Mouse (Mus musculus): Measurements from ENCODE around the gene Tex21. TPM values are rescaled to one million over a fixed set of nuclear protein-coding genes. Genes with fewer than 3 reads are reported as not detected.

Tex21 gene
- polyA plus RNA-seq (2014; fragmentation: Nextera tagmentation; extraction: Ambion mirVana), result 0.20 TPM in 1 of 2 replicates, not detected in the other

- no peaks in the 10 kb centered on the region for H3K36me3 ChIP-seq (ENCODE audit: control insufficient read depth, insufficient read depth, low read length)
- H3K4me1 ChIP-seq (ENCODE audit: control insufficient read depth, insufficient read depth, low read length), result no peaks in the 10 kb centered on the region
- no peak within 1 kb of the TSS for H3K4me3 ChIP-seq (ENCODE audit: low read depth, low read length)
- no peak for ATAC-seq (ENCODE audit: low read depth)
- H3K27me3 ChIP-seq (ENCODE audit: control insufficient read depth, insufficient read depth, low read length), result no peaks in the 10 kb centered on the region
- no peak within 1 kb of the TSS for H3K9ac ChIP-seq (replicated peaks; ENCODE audit: low read depth, low read length)
- no peak within 1 kb of the TSS for H3K27ac ChIP-seq (ENCODE audit: low read depth, low read length)
- H3K9me3 ChIP-seq (ENCODE audit: control insufficient read depth, low read length), result no peaks in the 10 kb centered on the region
- H3K4me2 ChIP-seq (ENCODE audit: low read depth, low read length), result no peak within 1 kb of the TSS
- 82% methylated on average over 6 of the region's 6 CpGs for WGBS
Observed at GRCm38 (mm10) chr12:76246646-76247045, at the start of gene Tex21. TSS of gene Tex21 (minus strand) at chr12:76246746.

DNA sequence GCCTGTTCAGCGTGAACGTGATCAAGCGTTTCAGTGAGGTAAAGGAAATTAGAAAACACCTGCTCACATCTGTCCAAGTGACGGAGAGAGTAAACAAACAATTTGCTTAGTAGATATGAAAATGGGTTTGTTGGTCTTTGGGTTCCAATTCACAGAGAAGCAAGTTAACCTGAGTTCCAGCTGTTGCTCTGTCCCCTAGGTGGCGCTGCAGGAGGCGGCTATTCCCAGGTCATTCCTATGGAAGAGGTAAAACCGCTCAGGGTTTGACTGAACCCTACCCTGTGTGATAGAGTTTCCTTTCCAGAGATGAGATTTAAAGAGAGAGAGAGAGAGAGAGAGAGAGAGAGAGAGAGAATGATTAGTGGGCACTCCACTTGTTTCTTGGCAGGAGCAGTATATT, 46.6 kb upstream of the Tex21 start:
- WGBS, result 68% methylated on average over 7 of the region's 7 CpGs
- Histone ChIP-seq H3K4me1 (ENCODE audit: control insufficient read depth, insufficient read depth, low read length) (no peaks in the 10 kb centered on the region), H3K4me3 (ENCODE audit: low read depth, low read length) (no peak overlapping the region), H3K4me2 (ENCODE audit: low read depth, low read length) (no peak overlapping the region), H3K9me3 (ENCODE audit: control insufficient read depth, low read length) (no peaks in the 10 kb centered on the region), H3K36me3 (ENCODE audit: control insufficient read depth, insufficient read depth, low read length) (peaks cover 12% of the 10 kb centered on the region; the same call in 1 of the 2 replicates), H3K9ac (replicated peaks; ENCODE audit: low read depth, low read length) (no peak overlapping the region), H3K27me3 (ENCODE audit: control insufficient read depth, insufficient read depth, low read length) (no peaks in the 10 kb centered on the region), H3K27ac (ENCODE audit: low read depth, low read length) (no peak overlapping the region)
- no peak for ATAC-seq (ENCODE audit: low read depth)

DNA sequence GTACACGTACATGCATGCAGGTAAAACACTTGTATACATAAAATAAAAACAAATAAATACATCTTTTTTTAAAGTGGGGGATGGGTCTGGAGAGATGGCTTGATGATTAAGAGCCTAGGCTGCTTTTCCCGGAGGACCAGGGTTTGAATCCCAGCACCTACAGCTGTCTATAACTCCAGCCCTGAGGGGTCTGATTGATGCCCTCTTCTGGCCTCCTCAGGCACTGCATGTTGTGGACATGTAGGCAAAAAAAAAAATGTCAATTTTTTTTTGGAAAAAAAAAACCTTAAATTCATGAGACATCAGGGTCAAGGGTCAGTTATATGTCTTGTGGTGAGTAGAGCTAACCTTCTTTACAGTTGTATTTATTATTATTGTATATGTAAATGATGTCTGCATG, 43.7 kb upstream of the Tex21 start:
- Histone ChIP-seq H3K4me3 (ENCODE audit: low read depth, low read length) (no peak overlapping the region), H3K9me3 (ENCODE audit: control insufficient read depth, low read length) (no peaks in the 10 kb centered on the region), H3K9ac (replicated peaks; ENCODE audit: low read depth, low read length) (no peak overlapping the region), H3K4me2 (ENCODE audit: low read depth, low read length) (no peak overlapping the region), H3K36me3 (ENCODE audit: control insufficient read depth, insufficient read depth, low read length) (peaks cover 9% of the 10 kb centered on the region; the same call in 1 of the 2 replicates), H3K27me3 (ENCODE audit: control insufficient read depth, insufficient read depth, low read length) (no peaks in the 10 kb centered on the region), H3K27ac (ENCODE audit: low read depth, low read length) (no peak overlapping the region), H3K4me1 (ENCODE audit: control insufficient read depth, insufficient read depth, low read length) (no peaks in the 10 kb centered on the region)
- no peak for ATAC-seq (ENCODE audit: low read depth)
- WGBS, result 93% methylated on average over 2 of the region's 2 CpGs

DNA sequence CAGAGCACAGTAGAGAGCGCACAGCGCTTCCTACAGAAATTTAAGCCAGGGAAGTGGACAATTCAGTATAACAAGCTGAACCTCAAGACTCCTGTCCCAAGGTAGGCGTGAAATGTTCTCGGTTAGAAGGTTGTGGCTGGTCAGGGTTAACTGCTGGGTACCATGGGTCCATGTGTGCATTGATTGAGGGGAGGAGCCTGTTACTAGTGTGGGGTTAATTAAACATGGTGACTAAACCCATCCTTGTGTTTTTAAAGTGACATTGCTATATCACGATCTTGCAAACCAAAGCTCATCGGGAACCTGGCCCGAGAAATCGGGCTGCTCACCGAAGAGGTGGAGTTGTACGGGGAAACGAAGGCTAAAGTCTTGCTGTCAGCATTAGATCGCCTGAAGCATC, 42.9 kb upstream of the Tex21 start:
- 93% methylated on average over 12 of the region's 12 CpGs for WGBS
- H3K27me3 ChIP-seq (ENCODE audit: control insufficient read depth, insufficient read depth, low read length), result no peaks in the 10 kb centered on the region
- H3K27ac ChIP-seq (ENCODE audit: low read depth, low read length), result no peak overlapping the region

DNA sequence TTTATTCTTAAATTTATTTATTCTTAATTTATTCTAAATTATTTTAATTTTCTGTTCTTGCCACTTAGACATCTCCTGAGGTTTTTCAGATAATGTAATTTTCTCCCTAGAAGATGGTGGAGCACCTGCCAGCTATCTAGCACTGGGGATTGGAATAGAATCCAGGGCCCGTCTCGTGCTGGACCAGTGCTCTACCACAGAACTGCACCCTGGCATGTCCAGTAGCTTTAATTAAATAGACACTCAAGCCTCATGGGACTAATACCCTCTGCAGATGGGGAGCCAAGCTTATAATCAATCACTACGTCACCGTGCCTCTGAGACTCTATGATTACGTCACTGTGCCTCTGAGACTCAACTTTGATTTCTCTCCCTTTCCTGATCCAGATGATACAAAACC, 41.9 kb upstream of the Tex21 start:
- Histone ChIP-seq H3K4me2 (ENCODE audit: low read depth, low read length) (no peak overlapping the region), H3K27me3 (ENCODE audit: control insufficient read depth, insufficient read depth, low read length) (no peaks in the 10 kb centered on the region), H3K36me3 (ENCODE audit: control insufficient read depth, insufficient read depth, low read length) (no peaks in the 10 kb centered on the region), H3K27ac (ENCODE audit: low read depth, low read length) (no peak overlapping the region), H3K9ac (replicated peaks; ENCODE audit: low read depth, low read length) (no peak overlapping the region), H3K4me1 (ENCODE audit: control insufficient read depth, insufficient read depth, low read length) (no peaks in the 10 kb centered on the region), H3K4me3 (ENCODE audit: low read depth, low read length) (no peak overlapping the region), H3K9me3 (ENCODE audit: control insufficient read depth, low read length) (no peaks in the 10 kb centered on the region)
- ATAC-seq (ENCODE audit: low read depth), result peak; percentile 72; the same call in 1 of the 2 replicates
- WGBS, result 21% methylated on average over 5 of the region's 5 CpGs

More for the DNA sequence above, 42.9 kb upstream of the Tex21 start:
- no peaks in the 10 kb centered on the region for H3K9me3 ChIP-seq (ENCODE audit: control insufficient read depth, low read length)
- no peaks in the 10 kb centered on the region for H3K4me1 ChIP-seq (ENCODE audit: control insufficient read depth, insufficient read depth, low read length)
- no peak overlapping the region for H3K9ac ChIP-seq (replicated peaks; ENCODE audit: low read depth, low read length)
- H3K4me2 ChIP-seq (ENCODE audit: low read depth, low read length), result no peak overlapping the region
- 0 out of 2 replicates have a peak, but pooled peaks cover under 1% of the 10 kb centered on the region for H3K36me3 ChIP-seq (ENCODE audit: control insufficient read depth, insufficient read depth, low read length)
- ATAC-seq (ENCODE audit: low read depth), result no peak
- H3K4me3 ChIP-seq (ENCODE audit: low read depth, low read length), result no peak overlapping the region

DNA sequence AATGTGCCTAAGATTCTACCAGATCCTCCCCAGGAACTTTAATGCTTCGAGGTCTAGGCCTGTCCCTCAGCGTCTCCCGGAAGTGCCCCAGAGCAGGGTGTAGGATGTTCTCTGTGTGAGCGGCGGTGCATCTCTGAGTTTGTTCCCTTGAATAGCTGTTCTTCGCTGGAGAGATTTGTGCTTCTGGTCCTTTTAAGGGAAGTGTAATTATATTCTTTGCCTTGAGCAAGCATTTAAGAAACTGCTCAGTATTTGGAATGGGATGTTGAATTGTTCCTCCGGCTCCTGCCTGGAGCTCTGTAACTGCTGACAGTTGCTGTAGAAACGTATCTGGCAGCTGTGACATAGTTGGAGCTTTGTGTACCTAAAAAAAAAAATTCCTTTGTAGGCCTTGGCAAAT, 41.4 kb upstream of the Tex21 start:
- H3K9ac ChIP-seq (replicated peaks; ENCODE audit: low read depth, low read length), result no peak overlapping the region
- no peak for ATAC-seq (ENCODE audit: low read depth)
- no peak overlapping the region for H3K4me2 ChIP-seq (ENCODE audit: low read depth, low read length)
- WGBS, result 29% methylated on average over 8 of the region's 8 CpGs
- H3K36me3 ChIP-seq (ENCODE audit: control insufficient read depth, insufficient read depth, low read length), result no peaks in the 10 kb centered on the region
- H3K27ac ChIP-seq (ENCODE audit: low read depth, low read length), result no peak overlapping the region
- H3K27me3 ChIP-seq (ENCODE audit: control insufficient read depth, insufficient read depth, low read length), result no peaks in the 10 kb centered on the region
- no peak overlapping the region for H3K4me3 ChIP-seq (ENCODE audit: low read depth, low read length)
- no peaks in the 10 kb centered on the region for H3K9me3 ChIP-seq (ENCODE audit: control insufficient read depth, low read length)
- H3K4me1 ChIP-seq (ENCODE audit: control insufficient read depth, insufficient read depth, low read length), result no peaks in the 10 kb centered on the region

DNA sequence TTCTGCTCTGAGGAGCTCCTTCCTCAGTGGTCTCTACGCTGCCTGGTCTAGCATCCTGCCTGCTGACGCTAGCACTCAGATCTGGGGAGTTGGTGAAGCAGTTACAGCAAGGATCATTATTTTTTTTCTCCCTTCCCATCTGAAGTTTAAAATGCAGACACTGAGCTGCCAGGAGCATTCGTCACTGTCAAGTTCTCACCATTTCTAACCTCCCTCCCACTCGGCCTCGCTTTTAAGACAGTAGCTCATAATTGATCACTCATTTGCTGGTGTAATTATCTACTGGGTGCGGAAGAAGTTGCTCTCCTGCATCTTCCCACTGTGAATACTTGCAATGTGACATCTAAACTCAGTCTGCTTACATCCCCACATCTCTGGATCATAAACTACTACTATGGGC, 38.9 kb upstream of the Tex21 start:
- Histone ChIP-seq H3K27me3 (ENCODE audit: control insufficient read depth, insufficient read depth, low read length) (no peaks in the 10 kb centered on the region), H3K9me3 (ENCODE audit: control insufficient read depth, low read length) (no peaks in the 10 kb centered on the region), H3K36me3 (ENCODE audit: control insufficient read depth, insufficient read depth, low read length) (no peaks in the 10 kb centered on the region), H3K27ac (ENCODE audit: low read depth, low read length) (no peak overlapping the region), H3K4me2 (ENCODE audit: low read depth, low read length) (no peak overlapping the region), H3K4me3 (ENCODE audit: low read depth, low read length) (no peak overlapping the region), H3K4me1 (ENCODE audit: control insufficient read depth, insufficient read depth, low read length) (0 out of 2 replicates have a peak, but pooled peaks cover 3% of the 10 kb centered on the region), H3K9ac (replicated peaks; ENCODE audit: low read depth, low read length) (no peak overlapping the region)
- WGBS, result 62% methylated on average over 6 of the region's 6 CpGs
- no peak for ATAC-seq (ENCODE audit: low read depth)

- ATAC-seq (ENCODE audit: low read depth), result no peak
- 83% methylated on average over 17 of the region's 17 CpGs for WGBS
- no peak overlapping the region for H3K4me2 ChIP-seq (ENCODE audit: low read depth, low read length)
Observed at GRCm38 (mm10) chr12:76282532-76283173, 36.1 kb upstream of the Tex21 start.

DNA sequence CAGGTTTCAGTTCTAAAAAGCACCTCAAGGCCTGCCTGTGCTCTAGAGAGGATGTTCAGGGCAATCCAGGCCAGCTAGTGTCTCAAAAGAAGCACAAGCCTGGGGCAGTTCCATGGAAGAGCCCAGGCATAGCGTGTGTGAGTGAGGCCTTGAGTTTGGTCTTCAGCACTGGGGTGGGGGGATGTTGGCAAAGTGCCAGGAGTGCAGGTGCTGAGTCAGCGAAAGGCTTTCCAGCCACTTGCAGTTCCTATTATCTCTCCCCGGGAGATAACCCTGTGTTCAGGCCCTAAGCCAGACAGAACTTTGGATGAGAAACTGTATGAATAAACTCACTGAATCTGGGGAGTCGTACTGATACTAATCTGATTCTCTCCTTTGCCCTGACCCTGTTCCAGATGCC, 35.6 kb upstream of the Tex21 start:
- no peak overlapping the region for H3K9ac ChIP-seq (replicated peaks; ENCODE audit: low read depth, low read length)

More at GRCm38 (mm10) chr12:76282532-76283173, 36.1 kb upstream of the Tex21 start:
- Histone ChIP-seq H3K36me3 (ENCODE audit: control insufficient read depth, insufficient read depth, low read length) (no peaks in the 10 kb centered on the region), H3K4me3 (ENCODE audit: low read depth, low read length) (no peak overlapping the region), H3K4me1 (ENCODE audit: control insufficient read depth, insufficient read depth, low read length) (0 out of 2 replicates have a peak, but pooled peaks cover 3% of the 10 kb centered on the region), H3K27ac (ENCODE audit: low read depth, low read length) (no peak overlapping the region), H3K9me3 (ENCODE audit: control insufficient read depth, low read length) (no peaks in the 10 kb centered on the region), H3K9ac (replicated peaks; ENCODE audit: low read depth, low read length) (no peak overlapping the region), H3K27me3 (ENCODE audit: control insufficient read depth, insufficient read depth, low read length) (no peaks in the 10 kb centered on the region)

More for the DNA sequence above, 35.6 kb upstream of the Tex21 start:
- Histone ChIP-seq H3K27me3 (ENCODE audit: control insufficient read depth, insufficient read depth, low read length) (no peaks in the 10 kb centered on the region), H3K36me3 (ENCODE audit: control insufficient read depth, insufficient read depth, low read length) (no peaks in the 10 kb centered on the region), H3K27ac (ENCODE audit: low read depth, low read length) (no peak overlapping the region), H3K4me3 (ENCODE audit: low read depth, low read length) (no peak overlapping the region), H3K4me2 (ENCODE audit: low read depth, low read length) (no peak overlapping the region), H3K4me1 (ENCODE audit: control insufficient read depth, insufficient read depth, low read length) (0 out of 2 replicates have a peak, but pooled peaks cover 3% of the 10 kb centered on the region), H3K9me3 (ENCODE audit: control insufficient read depth, low read length) (no peaks in the 10 kb centered on the region)
- no peak for ATAC-seq (ENCODE audit: low read depth)
- WGBS, result 42% methylated on average over 4 of the region's 4 CpGs

All from neural tube, embryonic 14.5 days (tissue).